Mouse (Mus musculus) erythroblast, embryonic 14.5 days (primary cell): ENCODE data around the gene Atp1a4.

Experiments
- GATA1 ChIP-seq: IDR thresholded peaks from 2 replicates; pipeline ENCODE4 v1.6.1; 2012; ENCODE audit warnings: low read length, inconsistent platforms, mixed read lengths
- TAL1 ChIP-seq: IDR thresholded peaks from 3 replicates; pipeline ENCODE4 v1.6.1; 2012; ENCODE audit warnings: low read length, inconsistent platforms, mixed read lengths

- TF ChIP-seq GATA1 (no peak), TAL1 (no peak)
Measured at GRCm38 (mm10) chr1:172198316-172198715, 59.9 kb downstream of the Atp1a4 start.
